Mouse (Mus musculus) liver, postnatal 0 days (tissue): ENCODE data around the gene Srsf1.

Experiments used
- CTCF ChIP-seq: sonication (generic); IDR thresholded peaks from 2 replicates; pipeline ENCODE4 v1.5.1; 2016; ENCODE audit warnings: antibody characterized with exemption, low read depth
- EP300 ChIP-seq: IDR thresholded peaks from 2 replicates; pipeline ENCODE4 v1.6.1; 2016; ENCODE audit warnings: antibody characterized with exemption, low read depth, mild to moderate bottlenecking

DNA sequence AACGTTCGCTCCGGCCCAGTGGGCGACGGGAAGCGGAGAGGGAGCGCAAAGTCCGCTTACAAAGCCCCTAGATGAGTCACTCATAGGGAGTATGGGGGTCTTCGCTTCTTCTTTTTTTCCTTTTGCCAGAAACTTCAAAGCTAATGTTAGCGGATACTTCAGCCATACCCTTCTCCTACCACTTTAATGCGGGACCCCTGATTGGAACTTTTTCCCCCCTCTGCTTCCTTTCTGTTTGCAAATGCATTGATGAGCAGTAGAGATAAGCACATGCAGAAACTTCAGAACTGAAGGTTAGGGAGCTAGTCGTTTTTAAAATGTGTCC lies 22.0 kb downstream of the Srsf1 start:
- no peak for TF ChIP-seq EP300
- no peak for TF ChIP-seq CTCF
